Mouse (Mus musculus): Measurements from ENCODE around the gene Casp14. TPM values are rescaled to one million over a fixed set of nuclear protein-coding genes. Genes with fewer than 3 reads are reported as not detected.

The Casp14 gene
- polyA plus RNA-seq, 1 experiment = not detected

DNA sequence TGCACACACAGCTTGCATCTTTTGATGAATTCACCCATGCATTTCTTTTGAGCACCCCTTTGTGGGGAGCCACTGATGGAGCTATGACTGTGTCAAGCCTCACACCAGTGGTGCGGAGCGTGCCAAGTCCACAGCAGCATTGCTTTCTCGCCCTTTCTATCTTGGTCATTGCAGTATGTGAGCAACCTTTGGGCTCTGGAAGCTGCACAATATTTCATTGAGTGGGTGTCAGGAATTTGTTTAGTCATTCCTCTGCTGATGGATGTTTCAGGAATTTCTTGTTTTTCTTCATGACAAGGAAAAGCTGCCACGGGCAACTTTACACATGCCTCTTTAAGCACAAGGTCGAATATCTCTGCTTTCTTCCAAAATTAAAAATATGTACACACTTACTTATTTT lies 3.9 kb upstream of the Casp14 start:
- no peaks in the 10 kb centered on the region for H3K27me3 ChIP-seq (ENCODE audit: control insufficient read depth, insufficient read depth, low read length)
- no peaks in the 10 kb centered on the region for H3K36me3 ChIP-seq (ENCODE audit: control insufficient read depth, insufficient read depth, low read length)
- no peak overlapping the region for H3K4me3 ChIP-seq (ENCODE audit: control insufficient read depth, low read depth, low read length)
- TF ChIP-seq CTCF (IDR thresholded peaks at IDR 0.05; ENCODE audit: control insufficient read depth, insufficient read depth, insufficient replicate concordance, low read depth, low read length) (no peak), POLR2A (IDR thresholded peaks at IDR 0.05; ENCODE audit: control insufficient read depth, low read depth, low read length) (no peak)
- H3K4me1 ChIP-seq (ENCODE audit: control insufficient read depth, insufficient read depth, low read length) = peaks cover 6% of the 10 kb centered on the region
- no peak overlapping the region for H3K27ac ChIP-seq (ENCODE audit: control insufficient read depth, insufficient read depth, low read depth, low read length)

- H3K27me3 ChIP-seq (ENCODE audit: control insufficient read depth, insufficient read depth, low read length) = no peaks in the 10 kb centered on the region
- H3K27ac ChIP-seq (ENCODE audit: control insufficient read depth, insufficient read depth, low read depth, low read length) = no peak overlapping the region
- H3K36me3 ChIP-seq (ENCODE audit: control insufficient read depth, insufficient read depth, low read length) = no peaks in the 10 kb centered on the region
- H3K4me3 ChIP-seq (ENCODE audit: control insufficient read depth, low read depth, low read length) = no peak overlapping the region
- no peak for TF ChIP-seq POLR2A (IDR thresholded peaks at IDR 0.05; ENCODE audit: control insufficient read depth, low read depth, low read length)
- TF ChIP-seq CTCF (IDR thresholded peaks at IDR 0.05; ENCODE audit: control insufficient read depth, insufficient read depth, insufficient replicate concordance, low read depth, low read length) = no peak
- H3K4me1 ChIP-seq (ENCODE audit: control insufficient read depth, insufficient read depth, low read length) = peaks cover 6% of the 10 kb centered on the region
Observed at GRCm38 (mm10) chr10:78716231-78716630, 1.9 kb downstream of the Casp14 start.

- Histone ChIP-seq H3K36me3 (ENCODE audit: control insufficient read depth, insufficient read depth, low read length) (no peaks in the 10 kb centered on the region), H3K4me1 (ENCODE audit: control insufficient read depth, insufficient read depth, low read length) (peaks cover 6% of the 10 kb centered on the region), H3K27ac (ENCODE audit: control insufficient read depth, insufficient read depth, low read depth, low read length) (no peak overlapping the region), H3K27me3 (ENCODE audit: control insufficient read depth, insufficient read depth, low read length) (no peaks in the 10 kb centered on the region), H3K4me3 (ENCODE audit: control insufficient read depth, low read depth, low read length) (no peak overlapping the region)
- TF ChIP-seq CTCF (IDR thresholded peaks at IDR 0.05; ENCODE audit: control insufficient read depth, insufficient read depth, insufficient replicate concordance, low read depth, low read length) = no peak
- no peak for TF ChIP-seq POLR2A (IDR thresholded peaks at IDR 0.05; ENCODE audit: control insufficient read depth, low read depth, low read length)
Observed at GRCm38 (mm10) chr10:78715156-78715555, 2.9 kb downstream of the Casp14 start.

- no peaks in the 10 kb centered on the region for H3K36me3 ChIP-seq (ENCODE audit: control insufficient read depth, insufficient read depth, low read length)
- H3K27ac ChIP-seq (ENCODE audit: control insufficient read depth, insufficient read depth, low read depth, low read length) = no peak overlapping the region
- H3K4me1 ChIP-seq (ENCODE audit: control insufficient read depth, insufficient read depth, low read length) = peaks cover 6% of the 10 kb centered on the region
- TF ChIP-seq CTCF (IDR thresholded peaks at IDR 0.05; ENCODE audit: control insufficient read depth, insufficient read depth, insufficient replicate concordance, low read depth, low read length) (no peak), POLR2A (IDR thresholded peaks at IDR 0.05; ENCODE audit: control insufficient read depth, low read depth, low read length) (no peak)
- H3K4me3 ChIP-seq (ENCODE audit: control insufficient read depth, low read depth, low read length) = no peak overlapping the region
- no peaks in the 10 kb centered on the region for H3K27me3 ChIP-seq (ENCODE audit: control insufficient read depth, insufficient read depth, low read length)
Observed at GRCm38 (mm10) chr10:78714129-78714528, 4.0 kb downstream of the Casp14 start.

- Histone ChIP-seq H3K27me3 (ENCODE audit: control insufficient read depth, insufficient read depth, low read length) (no peaks in the 10 kb centered on the region), H3K27ac (ENCODE audit: control insufficient read depth, insufficient read depth, low read depth, low read length) (no peak overlapping the region), H3K4me3 (ENCODE audit: control insufficient read depth, low read depth, low read length) (no peak overlapping the region), H3K36me3 (ENCODE audit: control insufficient read depth, insufficient read depth, low read length) (no peaks in the 10 kb centered on the region), H3K4me1 (ENCODE audit: control insufficient read depth, insufficient read depth, low read length) (no peaks in the 10 kb centered on the region)
- TF ChIP-seq POLR2A (IDR thresholded peaks at IDR 0.05; ENCODE audit: control insufficient read depth, low read depth, low read length) = no peak
- no peak for TF ChIP-seq CTCF (IDR thresholded peaks at IDR 0.05; ENCODE audit: control insufficient read depth, insufficient read depth, insufficient replicate concordance, low read depth, low read length)
Observed at GRCm38 (mm10) chr10:78710706-78711105, 7.4 kb downstream of the Casp14 start.

- Histone ChIP-seq H3K36me3 (ENCODE audit: control insufficient read depth, insufficient read depth, low read length) (no peaks in the 10 kb centered on the region), H3K27ac (ENCODE audit: control insufficient read depth, insufficient read depth, low read depth, low read length) (no peak overlapping the region), H3K27me3 (ENCODE audit: control insufficient read depth, insufficient read depth, low read length) (no peaks in the 10 kb centered on the region), H3K4me3 (ENCODE audit: control insufficient read depth, low read depth, low read length) (no peak overlapping the region), H3K4me1 (ENCODE audit: control insufficient read depth, insufficient read depth, low read length) (no peaks in the 10 kb centered on the region)
- no peak for TF ChIP-seq POLR2A (IDR thresholded peaks at IDR 0.05; ENCODE audit: control insufficient read depth, low read depth, low read length)
- TF ChIP-seq CTCF (IDR thresholded peaks at IDR 0.05; ENCODE audit: control insufficient read depth, insufficient read depth, insufficient replicate concordance, low read depth, low read length) = no peak
Observed at GRCm38 (mm10) chr10:78700881-78701280, 17.2 kb downstream of the Casp14 start.

GRCm38 (mm10) chr10:78689973-78690372 lies 28.1 kb downstream of the Casp14 start:
- H3K4me1 ChIP-seq (ENCODE audit: control insufficient read depth, insufficient read depth, low read length) = no peaks in the 10 kb centered on the region
- no peak overlapping the region for H3K4me3 ChIP-seq (ENCODE audit: control insufficient read depth, low read depth, low read length)
- no peaks in the 10 kb centered on the region for H3K36me3 ChIP-seq (ENCODE audit: control insufficient read depth, insufficient read depth, low read length)
- H3K27ac ChIP-seq (ENCODE audit: control insufficient read depth, insufficient read depth, low read depth, low read length) = no peak overlapping the region
- H3K27me3 ChIP-seq (ENCODE audit: control insufficient read depth, insufficient read depth, low read length) = no peaks in the 10 kb centered on the region
- TF ChIP-seq CTCF (IDR thresholded peaks at IDR 0.05; ENCODE audit: control insufficient read depth, insufficient read depth, insufficient replicate concordance, low read depth, low read length) (no peak), POLR2A (IDR thresholded peaks at IDR 0.05; ENCODE audit: control insufficient read depth, low read depth, low read length) (no peak)

All from testis, adult 2 months (tissue).